Mouse (Mus musculus) bone marrow, adult 2 months (tissue): ENCODE measurements at regions not wholly inside any gene's neighbourhood (a gene's known extent, or its start where the extent isn't known, plus 50 kb on each side); places are given as distances from the start of the nearest gene placed in this dataset.

Experiments
- H3K27ac ChIP-seq: fragments of 200-500 bp; 2 replicates; pipeline ENCODE4 v1.5.1; 2012; ENCODE audit warnings: low read depth, mild to moderate bottlenecking, control low read depth, inconsistent platforms, low read length; ENCODE audit not compliant: control insufficient read depth, poor library complexity, insufficient read depth
- H3K4me1 ChIP-seq: fragments of 200-500 bp; 2 replicates; pipeline ENCODE4 v1.6.1; 2011; ENCODE audit warnings: low read length; ENCODE audit not compliant: control insufficient read depth, insufficient read depth
- H3K4me3 ChIP-seq: fragments of 200-500 bp; replicated peaks from 2 replicates; pipeline ENCODE3; 2011; ENCODE audit warnings: mild to moderate bottlenecking, low read depth, low read length, control low read depth; ENCODE audit not compliant: control insufficient read depth
- CTCF ChIP-seq: fragments of 200-500 bp; IDR thresholded peaks from 2 replicates; pipeline ENCODE4 v1.5.1; 2011; ENCODE audit warnings: low read length, control low read depth; ENCODE audit not compliant: control insufficient read depth, insufficient read depth
- POLR2A ChIP-seq: fragments of 200-500 bp; IDR thresholded peaks from 2 replicates; pipeline ENCODE4 v1.6.1; 2011; ENCODE audit warnings: low read depth, mild to moderate bottlenecking, control low read depth, low read length, borderline replicate concordance; ENCODE audit not compliant: control insufficient read depth
- WGBS: fragments of 180-500 bp; shearing (Covaris S2); methylation state at CpG from one replicate; pipeline ENCODE4 v1.1.7; 2018; 5-methylcytosine and 5-hydroxymethylcytosine counted together

DNA sequence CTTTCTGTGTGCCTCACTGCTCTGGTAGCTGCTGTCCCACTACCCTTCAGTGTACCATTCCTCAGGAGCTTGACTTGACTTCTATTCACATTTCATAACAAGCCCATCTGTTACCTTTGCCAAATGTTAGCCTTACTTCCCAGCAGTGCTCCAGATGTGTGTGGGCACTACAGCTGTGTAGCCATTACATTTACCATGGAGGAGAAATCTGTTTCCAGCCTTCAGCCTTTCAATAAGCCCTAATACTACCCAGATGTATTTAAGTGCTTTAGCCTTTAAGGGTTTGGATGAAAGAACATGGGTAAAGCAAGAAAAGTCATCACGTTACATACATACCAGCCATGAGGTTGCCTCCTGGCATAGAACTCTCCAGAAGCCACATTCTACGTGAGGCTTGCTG lies 1068.0 kb downstream of the Ttll7 start:
- no peaks in the 10 kb centered on the region for H3K4me1 ChIP-seq
- H3K27ac ChIP-seq, result no peak overlapping the region
- 83% methylated on average over 2 of the region's 2 CpGs for WGBS
- TF ChIP-seq POLR2A, result no peak
- no peak for TF ChIP-seq CTCF
- H3K4me3 ChIP-seq, result no peak overlapping the region

DNA sequence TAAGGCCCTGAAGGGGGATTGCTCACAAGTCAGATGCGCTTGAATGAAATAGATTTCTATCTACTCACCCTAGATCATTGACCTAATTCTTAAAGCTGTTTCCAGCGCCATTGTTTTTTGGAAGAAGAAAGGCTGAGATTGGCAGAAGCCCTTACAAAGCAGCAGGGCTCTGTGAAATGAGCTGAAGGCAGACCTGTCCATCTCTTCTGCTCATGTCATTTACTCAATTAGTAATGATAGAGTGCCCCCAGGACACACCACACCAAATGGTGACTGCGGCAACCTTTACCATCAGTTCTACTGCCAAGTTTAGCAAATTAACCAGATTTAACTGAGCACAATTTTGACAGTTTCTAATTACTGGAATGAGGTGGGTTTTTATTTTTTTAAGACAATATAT lies 1067.5 kb downstream of the Ttll7 start:
- no peaks in the 10 kb centered on the region for H3K4me1 ChIP-seq
- H3K4me3 ChIP-seq, result no peak overlapping the region
- TF ChIP-seq CTCF, result no peak
- TF ChIP-seq POLR2A, result no peak
- 88% methylated on average over 3 of the region's 3 CpGs for WGBS
- H3K27ac ChIP-seq, result no peak overlapping the region

DNA sequence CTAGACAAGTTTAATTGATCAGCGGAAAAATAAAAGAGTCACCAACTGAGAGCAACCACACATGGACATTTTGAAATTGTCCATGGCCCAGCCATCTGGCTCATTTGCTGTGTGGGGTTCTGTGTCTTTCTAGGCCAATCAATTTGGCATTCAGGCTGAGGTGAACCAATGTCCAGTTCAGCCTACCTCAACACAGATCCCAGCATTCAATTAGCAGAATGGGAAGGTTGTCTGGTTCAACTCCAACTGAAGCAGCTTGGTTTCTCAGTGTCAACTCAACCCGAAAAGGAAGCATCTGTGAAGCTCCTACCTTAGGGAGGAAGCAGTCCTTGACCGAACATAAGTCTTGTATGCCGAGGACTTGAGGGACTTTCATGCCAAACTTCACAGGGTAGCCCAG lies 1067.0 kb downstream of the Ttll7 start:
- H3K4me1 ChIP-seq, result no peaks in the 10 kb centered on the region
- no peak overlapping the region for H3K27ac ChIP-seq
- TF ChIP-seq CTCF (no peak), POLR2A (no peak)
- no peak overlapping the region for H3K4me3 ChIP-seq
- 78% methylated on average over 4 of the region's 4 CpGs for WGBS

DNA sequence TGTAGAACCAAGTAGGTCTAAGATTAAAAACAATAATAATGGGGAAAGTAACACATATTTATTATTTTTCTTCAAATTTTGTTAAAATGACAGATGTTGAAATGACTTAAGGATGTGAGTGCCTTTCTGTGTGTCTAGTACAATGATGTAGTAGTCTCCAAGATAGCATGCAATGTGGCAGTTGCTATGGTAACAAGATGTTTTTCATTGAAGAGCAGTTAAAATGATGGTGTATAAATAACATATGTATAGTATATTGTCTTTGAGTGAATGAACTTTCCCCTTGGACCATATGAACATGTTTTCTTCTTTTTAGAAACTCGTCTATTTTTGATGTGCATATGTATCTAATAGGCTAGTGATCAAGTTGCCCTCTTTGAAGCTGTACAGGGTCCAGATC lies 1044.6 kb downstream of the Ttll7 start:
- Histone ChIP-seq H3K4me3 (no peak overlapping the region), H3K4me1 (no peaks in the 10 kb centered on the region), H3K27ac (no peak overlapping the region)
- 67% methylated on average over 1 of the region's 1 CpGs for WGBS
- no peak for TF ChIP-seq CTCF
- no peak for TF ChIP-seq POLR2A

DNA sequence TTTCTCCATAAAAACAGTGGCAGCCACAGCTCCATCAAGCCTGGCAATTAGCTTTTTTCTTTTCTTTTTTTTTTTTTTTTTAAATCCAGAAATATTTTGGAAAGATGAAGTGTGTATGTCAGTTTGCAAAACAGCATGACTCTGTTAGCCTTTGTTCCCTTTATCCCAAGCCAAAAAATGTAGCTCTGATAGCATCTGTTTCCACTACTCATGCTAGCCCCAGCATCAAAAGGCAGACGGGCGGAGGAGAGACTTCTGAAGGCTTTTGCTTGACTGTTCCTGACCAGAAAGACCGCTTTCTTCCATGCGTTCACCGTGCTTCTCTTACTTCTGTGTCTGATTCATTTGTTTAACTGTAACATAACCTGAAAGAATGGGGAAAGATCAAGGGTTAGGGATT lies 1039.5 kb downstream of the Ttll7 start:
- no peaks in the 10 kb centered on the region for H3K4me1 ChIP-seq
- TF ChIP-seq POLR2A (no peak), CTCF (no peak)
- no peak overlapping the region for H3K27ac ChIP-seq
- no peak overlapping the region for H3K4me3 ChIP-seq
- 86% methylated on average over 5 of the region's 5 CpGs for WGBS

DNA sequence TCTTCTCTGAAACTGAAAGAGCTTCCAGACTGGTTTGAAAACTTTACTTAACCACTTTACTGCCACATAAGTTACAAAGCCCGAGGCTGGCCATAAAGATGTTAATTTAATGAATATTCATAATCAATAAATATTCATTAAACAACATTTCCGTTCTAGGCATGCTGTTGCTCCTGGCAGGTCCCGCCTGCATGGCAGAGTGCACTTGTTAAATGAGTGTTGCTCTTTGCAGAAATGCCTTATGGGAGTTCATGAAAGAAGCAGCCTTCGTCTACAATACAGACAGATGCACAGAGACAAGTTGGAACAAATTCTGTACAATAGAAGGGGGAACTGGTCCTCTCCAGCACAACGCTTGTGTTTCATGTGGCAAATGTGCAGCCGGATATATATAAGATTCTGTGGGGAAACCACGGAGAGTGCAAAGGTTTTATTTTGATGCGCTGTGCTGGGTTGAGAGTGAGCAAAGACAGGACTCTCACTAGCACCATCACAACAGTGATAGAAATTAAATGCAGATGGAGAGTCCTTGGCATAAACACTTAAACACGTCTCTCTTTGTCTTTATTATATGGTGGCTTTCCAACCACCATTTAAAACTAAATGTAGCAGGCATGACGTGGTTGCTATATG lies 1034.2 kb downstream of the Ttll7 start:
- Histone ChIP-seq H3K4me1 (no peaks in the 10 kb centered on the region), H3K27ac (no peak overlapping the region), H3K4me3 (no peak overlapping the region)
- TF ChIP-seq CTCF (no peak), POLR2A (no peak)
- 78% methylated on average over 10 of the region's 10 CpGs for WGBS

DNA sequence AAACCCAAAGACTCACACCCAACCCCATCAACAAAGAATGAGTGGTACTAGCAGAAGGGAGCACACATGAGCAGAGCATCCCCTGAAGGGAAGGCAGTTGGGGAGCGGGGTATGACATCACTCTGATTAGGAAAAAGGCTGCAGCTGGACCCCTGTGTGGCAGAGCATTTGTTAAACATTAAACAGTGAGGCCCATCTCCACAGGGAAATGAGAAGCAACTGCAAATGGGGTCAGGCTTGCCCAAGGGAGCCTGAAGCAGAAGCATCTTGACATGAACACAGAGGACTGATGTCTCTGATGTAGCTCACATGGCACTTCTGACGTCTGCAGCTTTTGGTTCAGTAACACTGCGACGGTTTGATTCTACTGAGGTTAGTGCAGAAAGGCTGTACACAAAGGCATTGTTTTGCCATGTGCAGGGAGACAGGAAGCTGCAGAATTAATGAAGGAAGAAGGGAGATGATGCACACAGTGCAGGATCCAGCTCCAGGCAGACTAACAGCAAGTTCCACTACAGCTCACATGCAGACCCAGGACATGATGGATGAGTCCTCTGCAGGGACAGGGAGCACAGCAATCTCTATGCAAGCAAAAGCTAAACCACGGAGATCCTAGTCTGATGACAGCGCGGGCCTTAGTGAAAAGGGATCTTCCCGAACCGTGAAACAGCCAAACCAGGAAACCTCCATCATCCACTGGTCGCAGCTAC lies 1030.9 kb downstream of the Ttll7 start:
- no peak overlapping the region for H3K27ac ChIP-seq
- no peaks in the 10 kb centered on the region for H3K4me1 ChIP-seq
- WGBS, result 75% methylated on average over 10 of the region's 10 CpGs
- TF ChIP-seq CTCF (no peak), POLR2A (no peak)
- H3K4me3 ChIP-seq, result no peak overlapping the region

DNA sequence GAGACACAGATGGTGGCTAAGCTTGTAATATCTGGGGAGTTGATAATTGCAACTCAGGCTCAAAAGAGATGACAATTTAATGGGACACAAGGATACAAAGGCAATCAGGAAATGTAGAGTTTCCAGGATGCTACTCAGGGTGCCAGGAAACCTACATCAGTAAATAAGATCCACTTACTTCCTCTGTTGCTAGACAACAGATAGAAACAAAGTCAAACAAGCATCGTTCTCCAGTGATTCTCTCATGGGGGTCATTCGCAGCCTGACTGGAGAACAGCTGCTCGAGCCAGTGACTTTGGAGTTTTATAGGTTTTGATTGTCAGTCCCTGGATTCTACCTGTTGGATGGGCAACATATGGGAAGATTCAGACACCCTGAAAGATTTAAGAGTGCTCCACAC lies 1026.5 kb downstream of the Ttll7 start:
- no peak overlapping the region for H3K27ac ChIP-seq
- H3K4me3 ChIP-seq, result no peak overlapping the region
- TF ChIP-seq POLR2A, result no peak
- WGBS, result 55% methylated on average over 3 of the region's 3 CpGs
- H3K4me1 ChIP-seq, result no peaks in the 10 kb centered on the region

DNA sequence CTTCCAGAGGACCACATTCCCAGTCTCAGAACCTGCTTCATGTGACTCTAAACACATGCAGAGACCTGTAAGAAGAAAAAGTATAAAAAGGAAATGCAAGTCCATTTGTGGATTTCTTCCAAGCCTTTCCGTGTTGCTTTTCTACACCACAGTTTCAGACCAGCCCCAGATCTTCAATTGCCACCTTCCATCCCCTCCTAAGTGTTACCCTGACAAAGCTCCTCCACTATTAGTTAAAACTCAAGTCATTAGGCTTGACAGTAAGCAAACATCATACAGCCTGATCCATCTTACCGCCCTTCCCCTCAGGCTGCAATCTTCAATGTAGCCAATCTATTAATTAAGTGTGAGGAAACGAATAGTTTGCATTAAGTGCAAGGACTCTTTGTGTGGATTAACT lies 1016.1 kb downstream of the Ttll7 start:
- no peak overlapping the region for H3K4me3 ChIP-seq
- H3K27ac ChIP-seq, result no peak overlapping the region
- H3K4me1 ChIP-seq, result no peaks in the 10 kb centered on the region
- WGBS, result 67% methylated on average over 3 of the region's 3 CpGs
- TF ChIP-seq POLR2A (no peak), CTCF (no peak)
